Mouse (Mus musculus) hindbrain, embryonic 15.5 days (tissue): ENCODE data around the gene Lrsam1. TPM values are rescaled to one million over a fixed set of nuclear protein-coding genes. Genes with fewer than 3 reads are reported as not detected.

ENCODE experiments used
- ATAC-seq: fragments of 200-750 bp; cut with Nextera tagmentation; 2 replicates; pipeline ENCODE4 v1.8.0; 2017; ENCODE audit warnings: low read depth, moderate number of reproducible peaks, moderate TSS enrichment; ENCODE audit not compliant: low FRiP score
- H3K27ac ChIP-seq: fragments of 300-500 bp; sonication (generic); replicated peaks from 2 replicates; pipeline ENCODE4 v1.5.1; 2015; ENCODE audit warnings: mild to moderate bottlenecking, inconsistent platforms
- H3K27me3 ChIP-seq: fragments of 300-500 bp; sonication (generic); 2 replicates; pipeline ENCODE4 v1.6.1; 2015; ENCODE audit warnings: control low read depth, inconsistent platforms
- H3K36me3 ChIP-seq: fragments of 300-500 bp; sonication (generic); 2 replicates; pipeline ENCODE4 v1.6.1; 2015; ENCODE audit warnings: control low read depth, inconsistent platforms
- H3K4me1 ChIP-seq: fragments of 300-500 bp; sonication (generic); replicated peaks from 2 replicates; pipeline ENCODE4 v1.6.1; 2015; ENCODE audit warnings: control low read depth, inconsistent platforms
- H3K4me2 ChIP-seq: fragments of 300-500 bp; sonication (generic); 2 replicates; pipeline ENCODE4 v1.6.1; 2015; ENCODE audit warnings: moderate library complexity, mild to moderate bottlenecking, inconsistent platforms
- H3K4me3 ChIP-seq: fragments of 300-500 bp; sonication (generic); 2 replicates; pipeline ENCODE4 v1.5.1; 2015; ENCODE audit warnings: mild to moderate bottlenecking, inconsistent platforms
- H3K9ac ChIP-seq: fragments of 300-500 bp; sonication (generic); 2 replicates; pipeline ENCODE4 v1.6.1; 2015; ENCODE audit warnings: inconsistent platforms
- H3K9me3 ChIP-seq: fragments of 300-500 bp; sonication (generic); 2 replicates; pipeline ENCODE4 v1.6.1; 2016; ENCODE audit warnings: control low read depth, inconsistent platforms
- WGBS: fragments of 180-500 bp; shearing (Covaris S2); methylation state at CpG from one replicate; pipeline ENCODE4 v1.1.7; 2015; 5-methylcytosine and 5-hydroxymethylcytosine counted together
- polyA plus RNA-seq: library from polyadenylated mRNA; unstranded; fragments of >200 nt; fragmentation: Nextera tagmentation; extraction: Ambion mirVana; gene quantifications from 2 replicates; pipeline ENCODE4 v1.2.1, GENCODE M21; 2015

Lrsam1 gene
- polyA plus RNA-seq, 1 experiment from 2014 or later = 25.2 TPM

- Histone ChIP-seq H3K4me3 (no peak overlapping the region), H3K4me1 (no peaks in the 10 kb centered on the region), H3K27me3 (no peaks in the 10 kb centered on the region), H3K9me3 (no peaks in the 10 kb centered on the region), H3K27ac (no peak overlapping the region), H3K4me2 (no peak overlapping the region), H3K36me3 (peaks cover 50% of the 10 kb centered on the region), H3K9ac (no peak overlapping the region)
- 95% methylated on average over 5 of the region's 5 CpGs for WGBS
- ATAC-seq = no peak
Measured at GRCm38 (mm10) chr2:32938741-32939140, 22.7 kb downstream of the Lrsam1 start.

- Histone ChIP-seq H3K4me1 (no peaks in the 10 kb centered on the region), H3K36me3 (peaks cover 31% of the 10 kb centered on the region), H3K27ac (no peak overlapping the region; the same call in 1 of the 2 replicates), H3K9ac (no peak overlapping the region), H3K4me3 (no peak overlapping the region), H3K4me2 (no peak overlapping the region), H3K27me3 (no peaks in the 10 kb centered on the region), H3K9me3 (no peaks in the 10 kb centered on the region)
- WGBS = 79% methylated on average over 7 of the region's 7 CpGs
- no peak for ATAC-seq
Measured at GRCm38 (mm10) chr2:32931730-32932129, 29.7 kb downstream of the Lrsam1 start.

GRCm38 (mm10) chr2:32928947-32929829 is 32.2 kb downstream of the Lrsam1 start:
- peaks cover 26% of the 10 kb centered on the region for H3K36me3 ChIP-seq
- no peaks in the 10 kb centered on the region for H3K27me3 ChIP-seq
- H3K4me2 ChIP-seq = no peak overlapping the region
- H3K27ac ChIP-seq = no peak overlapping the region
- no peaks in the 10 kb centered on the region for H3K4me1 ChIP-seq
- no peak overlapping the region for H3K9ac ChIP-seq
- ATAC-seq = no peak
- H3K4me3 ChIP-seq = no peak overlapping the region
- no peaks in the 10 kb centered on the region for H3K9me3 ChIP-seq
- WGBS = 87% methylated on average over 19 of the region's 19 CpGs

- H3K9ac ChIP-seq = no peak overlapping the region
- WGBS = 34% methylated on average over 10 of the region's 10 CpGs
- H3K4me1 ChIP-seq = no peaks in the 10 kb centered on the region
- H3K9me3 ChIP-seq = no peaks in the 10 kb centered on the region
- peak; percentile 25; the same call in 1 of the 2 replicates for ATAC-seq
- no peak overlapping the region for H3K4me2 ChIP-seq
- peaks cover 25% of the 10 kb centered on the region for H3K36me3 ChIP-seq
- H3K4me3 ChIP-seq = no peak overlapping the region
- H3K27me3 ChIP-seq = no peaks in the 10 kb centered on the region
- H3K27ac ChIP-seq = no peak overlapping the region
Measured at GRCm38 (mm10) chr2:32928235-32928946, 33.0 kb downstream of the Lrsam1 start.

- no peaks in the 10 kb centered on the region for H3K9me3 ChIP-seq
- no peak overlapping the region for H3K4me2 ChIP-seq
- H3K27ac ChIP-seq = no peak overlapping the region
- ATAC-seq = no peak
- peaks cover 30% of the 10 kb centered on the region for H3K36me3 ChIP-seq
- H3K27me3 ChIP-seq = no peaks in the 10 kb centered on the region
- H3K4me1 ChIP-seq = no peaks in the 10 kb centered on the region
- no peak overlapping the region for H3K4me3 ChIP-seq
- 76% methylated on average over 15 of the region's 15 CpGs for WGBS
- no peak overlapping the region for H3K9ac ChIP-seq
Measured at GRCm38 (mm10) chr2:32927624-32928234, 33.7 kb downstream of the Lrsam1 start.

- Histone ChIP-seq H3K27me3 (no peaks in the 10 kb centered on the region), H3K4me1 (no peaks in the 10 kb centered on the region), H3K36me3 (peaks cover 42% of the 10 kb centered on the region), H3K9me3 (no peaks in the 10 kb centered on the region), H3K9ac (no peak overlapping the region), H3K4me2 (no peak overlapping the region), H3K4me3 (no peak overlapping the region), H3K27ac (no peak overlapping the region)
- ATAC-seq = no peak
- WGBS = 82% methylated on average over 12 of the region's 12 CpGs
Measured at GRCm38 (mm10) chr2:32926330-32927075, 34.9 kb downstream of the Lrsam1 start.

GRCm38 (mm10) chr2:32924306-32924844 is 37.0 kb downstream of the Lrsam1 start:
- Histone ChIP-seq H3K27ac (no peak overlapping the region), H3K4me2 (no peak overlapping the region), H3K9ac (no peak overlapping the region), H3K27me3 (no peaks in the 10 kb centered on the region), H3K4me3 (no peak overlapping the region), H3K9me3 (no peaks in the 10 kb centered on the region), H3K36me3 (peaks cover 55% of the 10 kb centered on the region), H3K4me1 (no peaks in the 10 kb centered on the region)
- WGBS = 71% methylated on average over 10 of the region's 10 CpGs
- ATAC-seq = no peak

- Histone ChIP-seq H3K36me3 (peaks cover 61% of the 10 kb centered on the region), H3K4me2 (no peak overlapping the region), H3K4me3 (no peak overlapping the region), H3K27me3 (no peaks in the 10 kb centered on the region), H3K9ac (no peak overlapping the region), H3K4me1 (no peaks in the 10 kb centered on the region), H3K9me3 (no peaks in the 10 kb centered on the region), H3K27ac (no peak overlapping the region)
- ATAC-seq = 0 out of 2 replicates have a peak, but pooled peaks have one; percentile 16
- 92% methylated on average over 24 of the region's 24 CpGs for WGBS
Measured at GRCm38 (mm10) chr2:32923551-32924250, 37.7 kb downstream of the Lrsam1 start.

- no peak overlapping the region for H3K4me3 ChIP-seq
- H3K36me3 ChIP-seq = peaks cover 61% of the 10 kb centered on the region
- no peaks in the 10 kb centered on the region for H3K27me3 ChIP-seq
- H3K9ac ChIP-seq = no peak overlapping the region
- H3K27ac ChIP-seq = no peak overlapping the region
- H3K4me1 ChIP-seq = no peaks in the 10 kb centered on the region
- no peak for ATAC-seq
- WGBS = 91% methylated on average over 13 of the region's 13 CpGs
- no peak overlapping the region for H3K4me2 ChIP-seq
- H3K9me3 ChIP-seq = no peaks in the 10 kb centered on the region
Measured at GRCm38 (mm10) chr2:32922564-32922963, 38.9 kb downstream of the Lrsam1 start.

- H3K9me3 ChIP-seq = no peaks in the 10 kb centered on the region
- peaks cover 61% of the 10 kb centered on the region for H3K36me3 ChIP-seq
- no peak for ATAC-seq
- no peaks in the 10 kb centered on the region for H3K27me3 ChIP-seq
- H3K27ac ChIP-seq = no peak overlapping the region
- no peak overlapping the region for H3K4me3 ChIP-seq
- 89% methylated on average over 15 of the region's 15 CpGs for WGBS
- no peaks in the 10 kb centered on the region for H3K4me1 ChIP-seq
- no peak overlapping the region for H3K9ac ChIP-seq
- H3K4me2 ChIP-seq = no peak overlapping the region
Measured at GRCm38 (mm10) chr2:32921801-32922380, 39.5 kb downstream of the Lrsam1 start.

GRCm38 (mm10) chr2:32921235-32921634 is 40.2 kb downstream of the Lrsam1 start:
- ATAC-seq = no peak
- no peaks in the 10 kb centered on the region for H3K9me3 ChIP-seq
- no peaks in the 10 kb centered on the region for H3K27me3 ChIP-seq
- no peak overlapping the region for H3K27ac ChIP-seq
- H3K4me1 ChIP-seq = no peaks in the 10 kb centered on the region
- no peak overlapping the region for H3K4me2 ChIP-seq
- H3K4me3 ChIP-seq = no peak overlapping the region
- H3K36me3 ChIP-seq = peaks cover 64% of the 10 kb centered on the region
- H3K9ac ChIP-seq = no peak overlapping the region
- WGBS = 83% methylated on average over 7 of the region's 7 CpGs
